Mouse (Mus musculus) thymus, postnatal 14 days (tissue): ENCODE results near the gene Fam129b.
"Not testable (repeated sequence)": the region's sequence is repeated elsewhere in the genome, so short reads cannot be mapped to it uniquely, and the experiment has no call there.

Source experiments
- DNase-seq: peaks from one replicate; pipeline ENCODE4 v3.0.0; 2021

Gene Fam129b

DNA sequence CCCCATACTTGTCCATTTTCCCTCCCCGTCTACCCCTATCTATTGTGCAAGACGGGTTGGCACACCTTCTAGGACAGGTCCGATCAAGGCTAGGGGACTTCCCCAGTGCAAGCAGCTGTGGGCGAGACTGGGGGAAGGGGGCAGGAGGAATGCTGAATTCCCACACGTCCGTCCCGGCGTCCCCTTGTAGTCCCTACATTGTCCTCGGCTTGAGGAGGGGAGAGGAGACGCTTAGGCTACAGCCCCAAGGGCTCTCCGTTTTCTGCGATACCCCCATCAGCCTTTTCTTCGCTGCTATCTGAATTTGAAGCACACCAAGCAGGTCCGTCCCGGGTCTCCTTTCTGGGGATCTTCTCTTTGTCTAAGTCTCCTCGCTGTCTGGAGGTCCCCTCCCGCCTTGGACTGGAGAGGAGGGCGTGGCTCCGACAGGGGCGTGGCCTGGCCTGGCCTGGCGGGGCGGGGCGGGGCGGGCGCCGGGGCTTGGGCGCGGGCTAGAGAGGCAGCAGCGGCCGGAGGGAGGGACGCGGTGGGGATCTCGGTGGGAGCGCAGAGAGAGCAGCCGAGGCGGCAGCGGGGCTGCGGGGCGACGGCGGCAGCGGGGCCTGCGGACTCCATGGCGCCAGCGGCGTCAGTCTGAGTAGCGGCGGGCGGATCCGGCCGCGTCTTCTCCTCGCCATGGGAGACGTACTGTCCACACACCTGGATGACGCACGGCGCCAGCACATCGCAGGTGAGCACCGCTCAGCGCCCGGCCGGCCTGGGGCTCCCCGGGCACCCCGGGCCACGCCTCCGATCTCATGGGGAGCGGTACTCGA lies at the start of gene Fam129b:
Fam129b (plus strand) TSS at position 440 of the 815 bp plus-strand sequence.
- DNase-seq, result peak; percentile 72

DNA sequence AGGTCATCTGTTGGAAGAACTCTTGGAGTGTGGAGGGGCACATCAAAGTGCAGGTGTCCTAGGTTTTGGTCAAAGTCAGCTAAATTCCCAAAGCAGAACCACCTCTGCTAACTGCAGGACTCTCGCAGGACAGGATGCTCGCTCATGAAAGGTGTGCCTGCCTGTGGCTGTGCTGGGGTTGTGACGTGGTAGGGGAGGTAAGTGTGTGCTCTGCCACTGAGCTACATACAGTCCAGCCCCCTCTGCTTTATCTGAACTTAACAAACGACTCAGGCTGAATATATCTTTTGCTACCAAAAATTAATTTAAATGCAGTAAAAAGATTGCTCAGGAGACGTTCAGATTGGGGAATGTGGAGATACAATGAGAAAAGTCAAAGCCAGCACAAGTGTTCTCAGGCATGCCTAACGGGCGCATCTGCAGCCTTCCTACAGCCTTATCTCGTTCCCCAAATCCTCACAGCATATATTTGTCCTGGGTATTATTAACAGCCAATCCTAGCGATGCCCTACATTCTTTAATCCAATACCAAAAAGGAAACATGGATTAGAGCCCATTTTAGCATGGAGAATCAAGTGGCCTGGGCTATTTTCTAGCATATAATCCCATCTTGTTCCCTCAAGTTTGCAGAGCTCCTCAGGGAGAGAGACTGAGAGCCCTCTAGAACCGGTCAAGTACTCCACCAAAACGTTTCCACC lies 46.8 kb upstream of the Fam129b start:
- no peak for DNase-seq

DNA sequence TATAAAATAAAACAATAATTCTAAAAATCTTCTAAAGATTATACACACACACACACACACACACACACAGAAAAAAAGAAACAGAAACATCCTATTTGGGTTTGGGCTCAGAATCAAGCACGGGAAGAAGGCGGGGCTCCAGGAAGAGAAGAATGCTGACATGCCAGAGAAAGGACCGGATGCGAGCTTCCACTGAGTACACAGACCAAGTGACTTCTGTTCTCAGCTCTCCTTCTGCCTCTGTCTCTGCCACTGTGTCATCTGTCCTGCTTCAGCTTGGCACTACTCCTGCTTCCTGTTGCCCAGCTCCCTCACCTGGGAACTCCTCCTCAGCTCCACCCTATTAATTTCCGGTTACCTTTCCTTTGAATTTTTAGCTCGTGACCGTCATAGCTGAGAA lies 41.4 kb upstream of the Fam129b start:
- peak; percentile 50 for DNase-seq

DNA sequence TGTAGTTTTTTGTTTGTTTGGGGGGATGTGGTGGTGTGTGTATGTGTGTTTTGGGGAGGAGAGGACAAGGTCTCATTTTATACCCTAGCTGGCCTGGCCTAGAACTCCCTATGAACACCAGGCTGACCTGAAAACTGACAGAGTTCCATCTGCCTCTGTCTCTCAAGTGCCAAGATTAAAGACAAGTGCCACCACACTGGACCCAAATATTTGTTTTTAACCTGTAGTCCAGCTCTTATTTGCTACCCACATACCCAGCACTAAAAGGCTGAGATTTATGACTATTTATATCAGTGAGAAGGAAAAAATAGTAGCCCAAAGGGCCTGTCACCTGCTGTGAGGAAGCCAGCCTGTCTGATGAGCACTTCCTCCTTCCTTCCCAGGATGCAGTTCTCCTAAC lies 40.3 kb upstream of the Fam129b start:
- no peak for DNase-seq

DNA sequence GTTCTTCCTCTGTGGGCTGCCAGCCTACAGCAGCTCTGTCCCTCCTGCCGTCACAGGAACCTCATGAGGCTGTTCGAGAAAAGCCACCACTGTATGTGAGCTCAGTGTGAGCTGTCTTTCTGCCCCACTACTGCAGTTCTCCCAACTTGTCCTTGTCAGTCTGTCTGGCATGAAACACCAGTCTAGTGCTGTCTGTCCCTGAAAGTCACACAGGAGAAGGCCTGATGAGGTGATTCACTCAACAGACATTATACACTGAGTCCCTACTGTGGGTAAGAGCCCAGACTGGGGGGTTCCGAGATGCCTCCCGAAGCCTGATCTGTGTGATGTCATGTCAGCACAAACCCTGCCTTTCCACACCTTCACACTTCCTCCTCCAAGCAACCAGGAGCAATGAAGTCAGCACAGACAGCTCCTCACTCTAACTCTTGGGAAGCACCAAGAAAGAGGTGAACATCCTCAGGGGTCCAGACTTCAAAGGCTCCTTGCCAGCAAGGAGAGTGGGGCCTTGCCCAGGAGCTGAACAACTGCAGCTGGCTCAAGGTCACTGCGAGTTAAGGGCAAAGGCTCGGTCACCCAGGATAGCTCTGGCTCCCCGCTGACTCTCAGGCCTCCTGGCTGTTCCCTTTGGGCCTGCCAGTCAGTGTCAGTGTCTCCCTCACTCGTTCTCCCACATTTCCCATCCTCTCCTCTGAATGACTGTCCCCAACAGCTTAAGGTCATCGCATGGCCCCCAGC lies 37.6 kb upstream of the Fam129b start:
- DNase-seq, result no peak

DNA sequence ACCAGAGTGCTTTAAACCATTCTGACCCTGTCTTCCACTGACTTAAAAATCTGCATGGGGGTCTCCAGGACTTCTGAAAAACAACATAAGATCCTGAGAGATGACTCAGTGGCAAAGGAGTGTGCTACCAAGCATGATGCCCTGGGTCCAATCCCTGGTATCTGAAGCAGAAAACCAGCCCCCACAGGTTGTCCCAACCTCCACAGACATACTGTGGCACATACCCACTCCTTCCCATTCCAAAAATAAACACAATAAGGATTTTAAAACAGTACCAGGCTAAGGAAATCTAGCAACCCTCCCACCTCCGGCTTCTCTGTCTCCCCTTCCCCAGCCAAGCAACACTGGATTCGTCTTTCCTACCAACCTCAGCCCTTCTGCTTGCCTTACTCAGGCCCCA lies 36.7 kb upstream of the Fam129b start:
- no peak for DNase-seq

DNA sequence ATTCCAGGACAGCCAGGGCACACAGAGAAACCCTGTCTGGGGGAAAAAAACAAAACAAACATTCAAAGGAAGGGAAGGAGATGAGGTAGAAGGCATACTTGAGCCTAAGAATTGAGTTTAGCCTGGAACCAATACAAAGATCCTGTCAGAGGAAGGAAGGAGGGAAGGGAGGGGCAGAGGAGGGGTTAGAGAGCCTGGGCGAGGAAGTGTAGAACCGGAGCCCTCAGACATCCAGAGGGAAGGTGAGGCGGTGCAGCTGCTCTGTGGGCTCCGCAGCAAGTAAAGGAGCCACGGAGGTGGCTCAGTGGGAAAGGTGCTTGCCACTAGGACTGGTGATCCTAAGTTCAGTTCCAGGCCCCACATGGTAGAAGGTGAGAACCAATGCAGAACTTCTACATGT lies 34.8 kb upstream of the Fam129b start:
- DNase-seq, result no peak

DNA sequence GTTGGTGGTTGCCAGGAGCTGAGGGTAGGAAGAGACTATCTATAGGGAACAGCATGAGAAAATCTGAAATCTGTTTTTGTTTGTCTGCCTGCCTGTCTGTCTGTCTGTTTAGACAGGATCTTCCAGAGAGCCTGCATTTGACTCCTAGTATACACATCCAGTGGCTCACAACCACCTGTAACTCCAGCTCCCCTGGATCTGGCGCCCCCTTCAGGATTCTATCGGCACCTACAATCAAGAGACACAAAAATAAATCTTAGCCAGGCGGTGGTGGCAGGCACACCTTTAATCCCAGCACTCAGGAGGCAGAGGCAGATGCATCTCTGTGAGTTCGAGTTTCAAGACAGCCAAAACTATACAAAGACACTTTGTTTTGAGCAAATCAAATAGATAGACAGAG lies 33.4 kb upstream of the Fam129b start:
- peak; percentile 31 for DNase-seq

DNA sequence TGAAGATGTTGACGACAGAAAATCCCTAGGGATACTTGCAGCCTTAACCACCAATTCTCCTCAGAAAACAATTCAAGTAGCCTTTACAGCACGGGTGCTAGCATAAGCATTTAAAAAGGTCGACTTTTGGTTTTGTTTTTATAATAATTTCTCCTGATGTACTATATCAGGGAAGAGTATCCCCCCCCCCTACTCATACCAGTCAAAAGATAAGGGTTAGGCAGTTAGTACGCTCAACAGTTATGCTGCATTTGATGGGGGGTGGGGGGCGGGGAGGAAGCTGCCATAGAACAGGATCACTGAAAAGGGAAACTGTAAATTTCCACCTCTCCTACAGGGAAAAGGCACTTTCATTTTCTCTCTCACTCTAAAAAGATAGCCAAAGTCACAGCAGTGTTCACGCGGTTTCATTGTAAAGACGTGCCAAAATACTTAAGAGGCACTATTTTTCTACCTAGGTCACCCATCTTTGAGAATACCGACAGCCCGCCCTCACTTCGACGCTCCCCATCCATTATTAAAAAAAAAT lies 30.3 kb upstream of the Fam129b start:
- no peak for DNase-seq

DNA sequence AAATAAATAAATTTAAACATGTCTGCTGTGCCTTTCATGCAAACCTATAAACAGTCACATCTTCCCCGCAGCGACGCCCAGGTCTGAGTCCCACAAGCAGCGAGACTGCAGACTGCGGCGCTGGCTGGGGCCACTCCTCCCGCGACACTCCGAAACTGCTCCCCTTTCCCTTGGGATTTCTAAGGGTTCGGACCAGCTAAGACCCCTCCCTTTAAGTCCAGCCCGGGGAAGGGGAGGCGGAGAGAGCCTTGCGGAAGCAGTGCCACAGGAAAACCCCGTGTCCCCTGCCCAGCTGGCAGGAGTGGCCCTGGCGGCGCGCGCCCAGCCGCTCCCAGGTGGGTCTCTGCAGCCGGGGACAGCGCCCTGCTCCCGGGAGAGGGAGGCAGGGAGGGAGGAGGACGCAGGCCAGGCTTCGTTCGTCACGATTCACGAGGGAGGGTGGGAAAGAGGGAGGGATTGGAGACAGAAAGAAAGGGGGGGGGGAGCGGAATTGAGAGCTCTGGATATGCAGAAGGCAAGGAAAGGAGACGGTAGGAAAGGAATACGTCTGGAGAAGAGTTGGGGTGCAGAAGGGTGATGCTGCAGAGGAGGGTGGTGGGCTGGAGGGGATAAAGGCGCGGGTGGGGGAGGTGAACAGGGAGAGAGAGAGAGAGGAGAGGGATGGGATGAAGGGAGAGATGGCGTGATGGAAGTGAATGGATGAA lies 29.7 kb upstream of the Fam129b start:
- peak; percentile 41 for DNase-seq

DNA sequence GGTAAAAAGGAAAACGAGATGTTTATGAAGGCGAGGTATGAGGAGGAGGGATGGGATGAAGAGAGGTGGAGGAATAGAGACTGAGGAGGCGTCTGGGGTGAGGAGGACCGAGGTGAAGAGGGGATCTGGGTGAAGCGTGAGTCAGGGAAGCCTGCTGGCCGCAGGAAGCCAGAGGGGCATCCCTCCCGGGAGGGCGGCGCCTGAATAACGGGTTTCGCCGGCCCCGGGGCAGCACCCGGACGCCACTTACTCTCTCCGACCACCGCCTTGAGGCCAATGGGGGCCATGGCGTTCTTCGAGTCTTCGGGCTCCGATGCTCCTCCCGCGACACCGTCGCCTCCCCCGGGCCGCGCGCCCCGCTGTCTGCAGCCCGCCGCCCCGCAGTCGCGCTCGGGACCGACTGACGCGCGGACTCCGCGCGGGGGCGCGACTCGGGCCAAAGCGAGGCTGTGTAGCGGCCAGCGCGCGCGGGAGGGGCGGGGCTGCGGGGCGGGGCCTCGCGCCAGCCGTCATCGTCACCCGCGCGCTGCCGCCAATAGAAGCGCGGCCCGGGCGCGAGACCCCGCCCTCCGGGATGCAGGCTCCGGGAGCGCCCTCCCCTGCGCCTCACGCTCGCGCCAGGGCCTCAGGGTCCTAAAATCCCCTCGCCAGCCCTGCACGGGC lies 29.0 kb upstream of the Fam129b start, which contains the start of gene Stxbp1:
Stxbp1 (minus strand) TSS at position 441 of the 663 bp plus-strand sequence.
- peak; percentile 93 for DNase-seq

DNA sequence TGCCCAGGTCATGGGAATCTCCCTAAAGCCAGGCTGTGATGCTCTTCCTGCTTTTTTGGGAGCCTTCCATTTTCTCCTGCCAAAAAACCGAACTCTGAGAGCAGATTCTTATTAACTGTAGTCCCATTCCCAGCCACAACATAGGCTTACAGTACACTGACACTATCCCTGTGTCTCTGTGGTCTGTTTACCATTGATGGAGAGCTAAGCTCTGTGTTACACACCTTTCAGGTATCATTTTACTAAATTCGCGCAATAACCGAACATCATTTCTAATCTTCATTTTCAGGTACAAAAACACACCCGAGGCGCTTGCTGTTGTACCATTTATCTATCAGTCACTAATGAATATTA lies 28.5 kb upstream of the Fam129b start:
- DNase-seq, result no peak

DNA sequence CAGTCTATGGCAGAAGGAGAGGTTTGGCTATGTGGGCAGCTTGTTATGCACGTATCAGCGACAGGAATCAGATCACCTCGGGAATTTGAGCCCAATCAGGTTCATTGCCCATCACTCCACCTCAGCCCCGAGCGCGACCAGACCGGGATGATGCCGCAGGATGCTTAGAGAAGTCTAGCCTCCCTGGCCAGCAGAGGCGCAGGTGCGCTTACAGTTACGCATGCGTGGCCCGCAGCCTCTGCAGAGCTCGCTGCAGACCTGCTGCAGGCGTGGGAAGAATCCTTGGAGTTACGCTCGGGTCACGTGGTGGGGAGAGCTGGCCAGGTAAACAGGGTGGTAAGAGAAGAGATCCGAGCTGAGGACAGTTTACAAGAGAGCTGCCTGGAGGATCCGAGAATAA lies 23.8 kb upstream of the Fam129b start:
- DNase-seq, result peak; percentile 72

DNA sequence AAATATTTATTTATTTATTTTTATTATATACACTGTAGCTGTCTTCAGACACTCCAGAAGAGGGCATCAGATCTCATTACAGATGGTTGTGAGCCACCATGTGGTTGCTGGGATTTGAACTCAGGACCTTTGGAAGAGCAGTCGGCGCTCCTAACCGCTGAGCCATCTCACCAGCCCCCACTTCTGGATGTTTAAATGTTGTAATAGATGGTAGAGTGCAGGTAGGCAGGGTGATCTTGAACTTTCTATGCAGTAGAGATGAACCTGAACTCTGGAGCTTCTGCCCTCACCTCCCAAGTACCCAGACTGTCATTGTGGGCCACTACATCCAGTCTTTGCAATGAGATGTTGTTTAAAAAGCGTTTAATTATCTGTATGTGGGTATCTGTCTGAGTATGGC lies 22.2 kb upstream of the Fam129b start:
- not testable (repeated sequence) for DNase-seq

DNA sequence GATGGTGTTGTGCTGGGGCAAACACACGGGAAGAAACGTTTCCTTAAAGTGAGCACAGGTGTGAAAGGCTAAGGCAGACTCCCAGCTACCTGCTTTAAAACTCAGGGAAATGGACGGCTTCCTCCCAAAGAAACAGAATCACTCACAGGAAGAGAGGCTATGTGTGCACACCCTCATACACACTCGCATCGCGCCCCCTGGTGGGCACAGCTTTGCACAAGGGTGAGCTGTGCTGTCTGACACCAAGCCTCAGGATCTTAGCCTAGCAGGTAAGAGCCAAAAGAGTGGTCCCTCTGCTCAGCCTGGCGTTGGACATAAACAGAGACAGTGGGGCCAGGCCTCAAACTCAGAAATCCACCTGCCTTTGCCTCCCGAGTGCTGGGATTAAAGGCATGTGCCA lies 21.7 kb upstream of the Fam129b start:
- peak; percentile 96 for DNase-seq

DNA sequence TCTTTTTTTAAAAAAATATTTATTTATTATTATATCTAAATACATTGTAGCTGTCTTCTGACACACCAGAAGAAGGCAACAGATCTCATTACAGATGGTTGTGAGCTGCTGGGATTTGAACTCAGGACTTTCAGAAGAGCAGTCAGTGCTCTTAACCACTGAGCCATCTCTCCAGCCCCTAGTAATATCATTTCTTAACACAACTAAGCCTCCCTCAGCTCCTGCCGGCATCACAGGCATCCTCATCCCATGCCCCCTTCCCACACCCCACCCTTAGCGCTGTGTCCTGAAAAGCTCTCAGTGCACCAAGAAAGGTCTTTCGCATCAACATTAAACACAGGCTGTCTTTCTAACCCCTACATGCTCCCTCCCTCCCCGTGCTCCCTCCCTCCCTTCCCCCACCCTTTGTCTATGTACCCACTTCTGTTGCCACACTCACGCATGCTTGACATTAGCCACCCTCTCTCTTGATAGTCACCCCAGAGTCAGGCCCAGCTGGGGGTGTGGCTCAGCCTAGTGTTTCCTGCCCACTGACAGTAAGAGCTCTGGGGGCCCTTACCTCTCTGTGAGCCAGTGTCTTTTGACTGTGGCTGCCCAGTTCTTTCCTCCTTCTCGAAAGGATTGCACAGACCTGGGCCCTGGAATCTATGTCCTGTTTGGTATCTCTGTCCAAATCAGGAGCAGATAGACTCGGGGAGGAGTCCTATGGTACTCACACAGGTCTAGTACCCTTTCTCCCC lies 20.7 kb upstream of the Fam129b start:
- DNase-seq, result no peak

DNA sequence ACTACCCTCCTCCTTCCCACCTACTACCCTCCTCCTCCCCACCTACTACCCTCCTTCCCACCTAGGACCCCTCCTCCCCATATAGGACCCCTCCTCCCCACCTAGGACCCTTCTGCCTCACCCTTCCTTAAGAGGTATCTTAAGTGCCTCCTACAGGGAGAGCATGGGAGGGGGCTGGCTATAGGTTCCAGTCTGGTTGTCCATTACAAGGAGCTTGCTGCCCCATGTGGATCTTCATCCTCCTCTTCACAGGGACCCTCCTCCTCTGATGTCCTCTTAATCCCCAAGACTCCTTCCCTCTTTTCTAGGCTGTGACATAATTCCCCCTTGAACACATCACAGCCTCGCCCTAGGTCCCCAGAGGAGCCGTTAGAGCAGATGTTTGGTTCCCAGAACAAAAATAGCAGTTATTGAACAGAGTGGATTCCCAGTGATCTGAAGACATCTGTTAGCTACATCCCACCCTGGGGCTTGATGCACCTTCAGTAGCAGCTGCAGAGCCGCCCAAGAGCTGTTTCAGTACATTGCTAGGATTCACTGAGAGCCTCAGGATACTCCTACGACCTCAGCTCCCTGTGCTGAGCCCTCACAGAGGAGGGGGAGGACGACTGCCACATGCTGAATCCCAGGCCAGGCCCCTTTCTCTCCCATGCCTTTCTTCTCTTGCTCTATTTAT lies 20.0 kb upstream of the Fam129b start:
- DNase-seq, result no peak

DNA sequence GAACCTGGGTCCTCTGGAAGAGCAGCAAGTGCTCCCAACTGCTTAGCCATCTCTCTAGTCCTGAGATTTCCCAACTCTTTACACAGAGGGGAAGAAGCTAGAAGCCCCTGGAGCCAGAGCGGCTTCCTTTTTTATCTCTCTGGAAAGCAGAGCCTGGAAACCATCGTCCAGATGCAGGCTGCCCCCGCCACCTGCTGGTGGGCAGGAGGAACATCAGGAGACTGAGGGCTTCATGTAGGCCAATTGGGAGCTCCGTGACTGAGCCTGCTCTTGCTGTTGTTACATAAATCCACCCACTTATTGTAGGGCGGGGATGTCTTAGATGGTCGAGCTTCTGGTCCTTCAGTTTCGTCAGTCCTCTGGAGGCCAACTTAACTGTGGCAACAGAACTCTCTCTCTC lies 18.3 kb upstream of the Fam129b start:
- DNase-seq, result peak; percentile 81

DNA sequence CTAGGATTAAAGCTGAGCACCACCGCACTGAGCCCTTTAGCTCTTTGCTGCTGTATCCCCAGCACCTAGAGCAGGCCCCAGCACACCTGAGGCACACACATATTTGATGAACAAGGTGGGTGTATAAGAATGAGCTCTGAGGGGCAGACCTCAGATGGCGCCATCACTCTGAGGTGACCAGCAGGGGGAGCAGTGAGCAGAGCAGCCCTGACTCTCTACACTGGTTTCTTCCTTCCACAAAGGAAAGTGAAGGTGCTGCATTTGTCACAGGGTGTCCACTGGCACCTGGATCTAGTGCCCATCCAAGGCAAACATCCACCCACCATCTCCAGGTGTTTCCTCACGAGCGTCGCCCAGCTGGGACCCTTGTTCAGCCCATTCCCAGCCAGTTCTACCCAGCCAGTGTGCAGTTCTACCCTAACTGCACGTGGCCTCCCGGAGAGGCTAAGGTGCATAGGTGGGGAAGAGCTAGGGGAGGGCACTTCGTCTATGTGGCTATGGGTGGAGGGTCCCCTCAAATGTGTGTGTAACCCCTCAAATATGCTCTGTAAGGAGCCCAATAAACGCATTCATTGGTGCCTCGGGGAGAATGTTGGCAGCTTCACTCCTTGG lies 16.8 kb upstream of the Fam129b start:
- peak; percentile 75 for DNase-seq

DNA sequence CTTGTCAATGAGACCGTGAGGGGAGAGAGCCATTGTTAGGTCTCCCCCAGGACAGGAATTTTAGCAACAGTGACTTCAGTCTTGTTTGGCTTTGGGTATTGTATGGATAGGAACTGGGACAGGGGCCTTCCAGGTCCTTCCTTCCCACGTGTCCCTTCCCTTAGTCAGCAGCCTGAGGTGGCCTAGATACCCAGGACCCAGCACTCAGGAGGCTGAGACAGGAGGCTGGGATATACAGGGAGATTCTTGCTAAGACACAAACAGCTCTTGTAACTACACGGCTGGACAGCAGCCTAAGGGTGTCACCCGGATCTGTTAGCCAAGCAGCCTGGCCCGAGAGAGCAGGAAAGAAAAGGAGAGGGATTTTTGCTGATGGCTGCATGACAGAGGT lies 16.3 kb upstream of the Fam129b start:
- DNase-seq, result no peak

DNA sequence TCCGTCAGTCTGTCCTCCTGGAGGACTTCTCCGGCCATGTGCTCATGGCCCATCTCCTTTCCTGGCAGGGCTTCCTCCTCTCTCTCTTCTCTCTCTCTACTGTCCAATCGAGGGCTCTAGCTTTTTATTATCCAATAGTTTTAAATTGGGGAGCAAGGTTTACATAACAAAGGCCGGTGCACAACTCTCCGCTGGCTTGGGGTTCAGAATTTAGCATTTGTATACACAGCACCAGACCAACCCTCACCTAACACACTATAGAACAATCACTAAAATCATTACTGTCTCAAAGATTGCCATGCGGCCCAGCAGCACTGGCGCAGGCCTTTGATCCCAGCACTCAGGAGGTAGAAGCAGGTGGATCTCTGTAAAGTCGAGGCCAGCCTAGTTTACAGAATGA lies 15.1 kb upstream of the Fam129b start:
- no peak for DNase-seq
